Mouse (Mus musculus) kidney, adult 2 months (tissue): ENCODE results near the gene Dnmt1.

Experiments used
- CTCF ChIP-seq: fragments of 200-500 bp; conservative IDR thresholded peaks from 2 replicates; pipeline ENCODE4 v1.5.1; 2011; ENCODE audit warnings: low read depth, mild to moderate bottlenecking, control low read depth, low read length, moderate library complexity, mixed read lengths; ENCODE audit not compliant: insufficient read depth, insufficient read length
- POLR2A ChIP-seq: fragments of 200-500 bp; IDR thresholded peaks from one replicate; pipeline ENCODE4 v1.6.1; 2011; ENCODE audit warnings: low read depth, low read length, control low read depth

GRCm38 (mm10) chr9:20892104-20892653 lies 67.5 kb downstream of the Dnmt1 start:
- TF ChIP-seq CTCF (no peak), POLR2A (no peak)
